Mouse (Mus musculus): ENCODE measurements around the gene Cacna2d4.
"Not testable (repeated sequence)": the region's sequence is repeated elsewhere in the genome, so short reads cannot be mapped to it uniquely, and the experiment has no call there.

Gene Cacna2d4

DNA sequence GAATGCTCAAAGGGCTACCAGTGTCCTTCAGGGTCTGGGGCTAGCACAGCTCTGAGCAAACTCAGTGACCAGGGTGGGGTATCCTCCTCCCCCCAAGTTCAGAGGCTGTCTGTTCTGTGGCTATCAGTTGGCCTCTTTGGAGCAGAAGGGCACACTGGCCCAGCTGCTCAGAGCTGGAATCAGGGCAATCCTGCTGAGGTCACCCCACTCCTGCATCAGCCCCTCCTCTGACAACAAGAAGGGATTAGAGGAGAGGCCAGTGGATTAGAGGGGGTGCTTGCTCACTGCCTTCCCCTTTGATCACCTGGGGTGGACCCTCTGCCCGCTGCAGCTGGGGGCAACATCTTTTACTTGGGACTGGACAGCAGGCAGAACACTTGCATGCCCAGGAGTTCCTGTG, at the start of gene Cacna2d4:
Gene Cacna2d4, plus strand, starts transcription at position 286 of the 400 bp plus-strand sequence.
- DNase-seq (ENCODE audit: low spot score): no peak

DNA sequence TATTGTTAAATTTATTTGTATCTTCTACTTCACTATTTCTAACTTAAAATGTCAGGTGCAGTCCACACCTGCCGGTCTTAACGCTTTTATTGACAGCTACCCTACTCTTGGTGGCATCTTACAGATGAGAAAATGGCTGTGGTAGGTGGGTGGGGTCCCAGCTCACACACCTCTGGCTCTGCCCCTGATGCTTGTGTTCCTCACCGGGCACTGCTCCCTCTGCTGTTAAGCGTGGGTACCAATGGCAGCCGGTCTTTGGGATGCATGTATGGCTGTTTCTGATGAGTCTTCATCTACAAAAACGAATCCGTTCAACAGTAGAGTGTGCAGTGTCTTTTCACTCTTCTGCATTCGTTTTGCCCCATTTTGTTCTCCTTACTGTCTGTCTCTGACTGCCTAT, 49.7 kb upstream of the Cacna2d4 start:
- no peak for DNase-seq (ENCODE audit: low spot score)

DNA sequence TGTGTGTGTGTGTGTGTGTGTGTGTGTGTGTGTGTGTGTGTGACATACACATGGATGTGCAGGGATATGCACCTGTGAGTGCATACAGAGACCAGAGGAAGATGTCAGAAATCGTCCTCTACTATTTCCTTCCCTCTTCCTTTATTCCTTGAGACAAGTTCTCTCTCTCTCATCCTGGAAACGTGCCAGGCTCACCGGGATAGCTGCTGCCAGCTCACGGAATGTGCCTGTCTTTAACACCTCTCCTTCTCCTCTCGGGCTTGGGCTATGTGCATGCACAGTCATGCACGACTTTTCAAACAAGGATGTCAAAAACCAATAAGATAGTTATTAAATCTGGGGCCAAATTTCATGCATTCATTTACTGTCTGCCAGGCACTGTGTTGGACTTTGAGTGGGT, 48.7 kb upstream of the Cacna2d4 start:
- DNase-seq (ENCODE audit: low spot score): no peak

DNA sequence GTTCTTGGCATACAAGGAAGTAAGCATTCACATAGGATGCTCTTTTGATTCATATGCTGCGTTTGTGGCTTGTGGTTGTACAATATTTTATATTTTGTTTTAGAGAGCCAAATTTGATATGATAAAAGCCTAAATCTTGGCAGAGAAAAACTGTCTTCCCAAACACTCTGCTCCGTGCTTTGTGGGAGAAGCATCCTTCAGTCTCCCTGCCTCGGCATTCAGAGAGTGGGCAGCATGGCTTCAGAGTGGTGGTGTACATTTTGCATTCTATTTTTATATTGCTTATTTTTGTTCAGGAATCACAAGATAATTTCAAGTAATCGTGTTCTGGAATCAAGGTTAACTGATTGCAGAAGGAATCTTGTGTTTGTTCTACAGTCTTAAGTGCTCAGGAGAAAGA, 44.8 kb upstream of the Cacna2d4 start:
- no peak for DNase-seq (ENCODE audit: low spot score)

DNA sequence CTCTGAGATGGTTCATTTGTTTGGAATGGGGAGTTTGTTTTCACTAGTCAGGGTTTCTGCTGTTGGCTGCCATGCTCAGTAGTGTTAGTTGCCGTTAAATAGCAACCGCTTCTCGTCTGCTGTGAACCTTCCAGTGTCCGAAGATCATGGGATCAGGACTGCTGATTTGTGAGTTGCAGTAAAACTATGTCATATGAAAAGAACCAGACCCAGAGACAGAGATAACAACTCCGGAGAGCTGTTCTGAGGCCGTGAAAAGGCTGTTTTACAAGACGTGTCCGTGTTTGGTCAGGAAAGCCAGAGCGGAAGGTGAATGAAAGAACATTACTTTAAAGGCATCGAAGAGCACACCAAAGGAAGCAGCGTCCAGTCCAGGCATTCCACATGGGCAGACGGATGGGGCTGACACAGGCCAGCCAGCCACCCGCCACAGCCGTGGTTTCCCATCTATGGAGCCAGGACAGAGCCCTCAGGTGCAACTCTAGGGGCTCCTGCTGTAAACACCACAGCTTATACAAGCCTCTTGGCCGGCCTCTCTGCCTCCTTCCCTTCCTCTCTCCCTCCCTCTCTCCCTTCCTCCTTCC, 42.7 kb upstream of the Cacna2d4 start:
- DNase-seq (ENCODE audit: low spot score): no peak

DNA sequence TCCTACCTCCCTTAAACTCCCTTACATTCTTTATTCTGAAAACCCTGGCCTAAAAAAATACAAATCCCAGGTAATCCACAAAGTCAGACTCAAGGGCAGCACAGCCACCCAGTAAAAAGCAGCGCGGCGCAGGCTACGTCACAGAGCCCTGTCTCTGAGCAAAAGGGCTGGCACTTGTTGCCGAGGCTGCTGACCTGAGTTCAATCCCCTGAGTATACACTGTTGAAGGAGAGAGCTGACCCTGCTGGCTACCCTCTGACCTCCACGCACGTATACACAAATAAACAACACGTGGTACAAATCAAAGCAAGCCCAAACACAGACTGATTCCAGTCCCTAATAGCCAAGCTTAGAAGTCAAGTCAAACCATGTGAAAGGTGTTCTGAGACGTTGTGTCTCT, 42.2 kb upstream of the Cacna2d4 start:
- DNase-seq (ENCODE audit: low spot score): no peak

DNA sequence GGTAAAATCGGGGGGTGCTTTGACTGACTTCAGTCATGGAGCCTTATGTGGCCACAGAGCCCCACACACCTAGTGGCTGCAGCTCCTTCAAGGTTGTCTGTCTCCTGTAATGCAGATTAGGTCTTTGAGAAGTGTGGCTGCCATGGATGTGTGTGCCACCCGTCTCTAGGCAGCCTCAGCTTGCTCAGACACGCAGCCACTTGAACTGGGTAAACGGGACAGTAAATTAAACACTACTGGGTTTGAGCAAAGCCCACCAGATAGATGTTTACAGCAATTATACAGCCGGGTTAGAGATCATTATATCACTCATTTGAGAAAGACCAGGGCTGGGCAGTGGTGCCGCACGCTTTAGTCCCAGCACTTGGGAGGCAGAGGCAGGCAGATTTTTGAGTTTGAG, 41.7 kb upstream of the Cacna2d4 start:
- DNase-seq (ENCODE audit: low spot score): no peak

DNA sequence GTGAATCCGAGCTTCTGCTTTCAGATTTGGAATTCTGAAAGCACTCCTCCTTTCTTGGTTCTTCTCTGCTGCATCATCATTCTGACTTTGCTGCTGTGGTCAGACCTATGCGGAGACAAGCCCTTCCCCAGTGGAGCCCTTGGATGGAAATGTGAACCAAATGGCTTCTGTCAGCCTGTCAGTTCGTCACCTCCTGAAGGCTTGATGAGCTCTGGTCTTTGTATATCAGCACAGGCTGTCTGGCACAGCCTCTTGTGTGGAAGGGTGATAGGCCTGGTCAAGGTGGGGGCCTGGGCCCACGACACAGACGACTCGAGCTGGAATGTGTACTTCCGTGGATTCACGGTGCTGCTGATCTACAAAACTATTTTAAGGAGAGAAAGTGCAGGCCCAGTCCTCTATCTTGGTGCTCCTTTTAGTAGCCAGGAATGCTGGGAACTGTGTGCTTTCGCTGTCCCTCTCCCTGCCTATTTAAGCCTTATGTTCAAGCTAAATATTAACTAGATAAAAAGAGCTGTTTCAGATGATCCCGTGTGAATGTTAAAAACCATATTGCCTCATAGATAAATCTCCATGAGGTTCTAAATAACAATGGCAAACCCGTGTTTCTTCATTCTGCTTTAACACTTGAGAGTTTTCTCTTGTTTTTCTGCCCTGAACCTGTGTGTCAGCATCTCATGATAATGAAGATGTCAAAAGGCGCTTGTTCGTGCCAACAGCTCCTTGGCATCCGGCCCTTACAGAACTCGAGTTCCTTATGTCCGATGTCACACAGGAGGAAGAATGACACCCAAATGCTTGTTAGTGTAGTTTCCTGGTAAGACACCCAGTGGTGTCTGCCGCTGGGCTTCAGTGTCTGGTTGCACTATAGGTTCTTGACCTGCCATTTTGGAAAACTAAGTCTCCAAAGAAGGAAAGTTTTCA, 39.7 kb upstream of the Cacna2d4 start, which contains the start of gene Cacna1c:
Gene Cacna1c, minus strand, starts transcription at position 37 of the 924 bp plus-strand sequence.
- DNase-seq (ENCODE audit: low spot score): no peak

DNA sequence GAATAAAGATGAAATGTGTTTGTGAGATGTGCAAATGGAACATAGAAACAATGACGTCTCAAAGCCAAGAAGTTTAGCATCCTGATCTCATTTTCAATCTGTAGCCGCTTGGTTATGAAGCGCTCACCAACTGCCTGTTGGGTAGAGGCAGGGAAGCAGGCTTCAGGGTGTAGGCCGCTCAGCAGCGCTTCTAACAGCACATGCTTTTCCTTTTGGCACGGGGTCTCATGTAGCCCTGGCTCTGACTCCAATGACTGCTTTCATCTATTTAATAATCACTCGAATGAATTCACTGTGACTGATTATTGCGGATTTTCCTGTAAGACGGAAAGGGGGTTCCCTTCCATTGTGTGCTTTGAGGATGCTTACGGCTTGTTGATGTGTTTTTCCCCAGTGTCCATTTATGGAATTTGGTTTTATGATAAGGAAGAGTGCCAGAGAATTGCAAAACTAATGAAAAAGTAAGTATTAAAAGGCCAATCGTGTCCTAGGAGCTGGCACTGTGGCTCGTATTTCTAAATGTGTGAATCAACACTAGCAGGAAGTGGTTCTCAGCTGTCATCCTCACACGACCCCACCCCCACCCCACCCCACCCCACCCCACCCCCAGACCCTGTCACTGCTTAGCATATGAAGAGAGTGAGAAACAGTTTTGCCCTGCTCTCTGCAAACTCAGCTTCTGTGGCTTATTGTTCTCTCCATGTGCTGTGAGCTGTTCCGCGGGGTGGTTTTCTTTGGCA, 37.6 kb upstream of the Cacna2d4 start:
- DNase-seq (ENCODE audit: low spot score): no peak

DNA sequence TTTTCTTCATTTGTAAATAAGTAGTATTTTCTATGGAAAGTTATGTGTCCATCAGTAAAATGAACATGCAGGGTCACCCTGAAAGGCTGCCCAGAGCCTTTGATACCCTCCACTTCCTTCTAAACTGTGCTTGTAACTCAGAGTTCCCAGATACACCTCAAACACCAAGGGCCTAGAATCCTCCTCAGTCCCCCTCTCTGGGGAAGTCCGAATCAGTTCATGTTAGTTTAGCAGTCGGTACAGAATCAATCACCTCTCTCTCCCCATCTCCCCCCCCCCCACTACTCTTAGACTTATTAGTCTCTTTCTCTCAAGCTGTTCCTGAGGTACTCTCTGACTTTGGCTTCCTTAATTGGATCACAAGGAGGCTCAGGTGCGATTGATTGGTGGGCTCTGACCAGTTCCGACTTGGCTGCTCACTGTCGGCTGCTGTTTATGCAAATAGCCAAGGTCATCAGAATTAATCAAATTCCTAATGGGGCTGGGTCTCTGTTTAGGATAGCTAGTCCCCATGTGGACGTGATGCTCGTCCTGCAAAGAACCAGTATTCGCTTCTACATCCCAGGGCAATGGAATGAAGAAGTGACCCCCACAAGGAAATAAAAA, 36.9 kb upstream of the Cacna2d4 start:
- DNase-seq (ENCODE audit: low spot score): no peak

DNA sequence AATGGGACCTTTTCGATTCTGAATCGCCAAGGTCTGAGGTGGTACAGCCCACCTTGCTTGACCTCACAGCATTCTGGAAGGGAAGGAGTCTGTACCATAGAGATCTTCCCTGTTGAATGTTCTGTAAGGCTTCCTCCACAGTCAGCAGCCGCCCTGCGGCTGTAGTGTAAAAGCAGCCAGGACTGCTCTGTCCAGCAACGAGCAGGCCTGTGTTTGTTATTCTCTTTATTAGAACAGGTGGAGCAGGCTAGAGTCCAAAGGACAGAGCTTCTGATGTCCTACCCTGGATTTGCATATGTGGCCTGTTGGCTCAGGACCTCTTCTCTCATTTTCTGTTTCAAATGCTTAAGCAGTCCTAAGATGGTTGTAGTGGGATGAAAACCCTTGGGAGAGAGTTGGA, 36.0 kb upstream of the Cacna2d4 start:
- DNase-seq (ENCODE audit: low spot score): no peak

DNA sequence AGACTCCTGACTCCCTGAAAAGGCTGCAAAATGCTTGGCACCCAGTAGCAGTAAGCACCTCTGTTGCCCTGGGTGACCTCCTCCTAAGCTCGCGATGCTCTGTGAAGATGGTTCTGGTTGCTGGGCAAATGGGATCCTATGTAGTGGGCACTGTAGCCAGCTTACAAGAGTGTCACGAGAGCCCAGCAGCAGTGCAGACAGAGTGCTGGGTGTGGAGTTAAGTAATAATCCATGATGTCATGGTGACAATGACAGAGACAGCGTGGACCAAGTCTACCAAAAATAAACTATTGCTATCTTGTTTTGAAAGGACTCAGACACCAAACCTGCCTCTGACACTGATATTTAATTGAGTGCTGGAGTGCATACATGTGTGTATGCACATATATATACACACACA, 34.8 kb upstream of the Cacna2d4 start:
- DNase-seq (ENCODE audit: low spot score): no peak

DNA sequence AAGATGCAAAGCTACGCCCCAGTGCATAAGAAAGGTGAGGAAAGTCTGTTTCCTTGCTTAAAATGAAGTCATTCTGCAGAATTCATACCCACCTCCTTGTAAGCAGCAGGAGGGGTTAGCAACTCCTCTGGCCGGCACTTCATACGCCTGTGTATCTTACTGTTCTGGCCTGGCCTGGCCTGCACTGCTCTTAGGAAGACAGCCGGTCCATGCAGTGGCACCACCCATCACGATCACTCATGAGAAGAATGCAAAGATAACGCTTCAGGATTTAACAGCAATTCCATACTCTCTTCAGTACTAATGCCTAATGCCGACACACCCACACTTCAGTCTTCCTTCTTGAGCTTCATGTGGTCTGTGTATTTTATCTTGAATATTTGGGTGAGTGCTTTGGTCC, 32.0 kb upstream of the Cacna2d4 start:
- DNase-seq (ENCODE audit: low spot score): no peak

DNA sequence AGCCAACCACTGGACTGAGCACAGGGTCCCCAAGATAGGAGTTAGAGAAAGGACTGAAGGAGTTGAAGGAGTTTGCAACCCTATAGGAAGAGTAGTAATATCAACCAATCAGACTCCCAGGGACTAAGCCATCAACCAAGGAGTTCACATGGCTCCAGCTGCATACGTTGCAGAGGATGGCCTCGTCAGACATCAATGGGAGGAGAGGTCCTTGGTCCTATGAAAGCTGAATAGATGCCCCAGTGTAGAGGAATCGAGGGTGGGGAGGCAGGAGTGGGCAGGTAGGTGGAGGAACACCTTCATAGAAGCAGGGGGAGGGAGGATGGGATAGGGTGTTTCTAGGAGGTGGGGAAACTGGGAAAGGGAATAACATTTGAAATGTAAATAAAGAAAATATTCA, 31.4 kb upstream of the Cacna2d4 start:
- DNase-seq (ENCODE audit: low spot score): no peak

DNA sequence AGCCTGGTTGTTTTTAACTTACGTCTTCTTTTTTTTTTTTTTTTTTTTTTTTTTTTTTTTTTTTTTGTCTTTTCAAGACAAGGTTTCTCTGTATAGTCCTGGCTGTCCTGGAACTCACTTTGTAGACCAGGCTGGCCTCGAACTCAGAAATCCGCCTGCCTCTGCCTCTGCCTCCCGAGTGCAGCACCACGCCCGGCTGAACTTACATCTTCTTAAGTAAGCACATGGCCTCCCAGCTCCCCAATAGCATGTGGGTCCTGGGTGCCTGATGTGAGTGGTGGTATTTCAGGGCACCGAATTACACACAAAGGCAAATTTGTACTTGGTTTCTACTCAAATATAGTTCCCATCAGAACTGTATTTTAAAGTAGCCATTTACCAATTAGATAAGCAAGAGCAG, 30.3 kb upstream of the Cacna2d4 start:
- DNase-seq (ENCODE audit: low spot score): not testable (repeated sequence)

DNA sequence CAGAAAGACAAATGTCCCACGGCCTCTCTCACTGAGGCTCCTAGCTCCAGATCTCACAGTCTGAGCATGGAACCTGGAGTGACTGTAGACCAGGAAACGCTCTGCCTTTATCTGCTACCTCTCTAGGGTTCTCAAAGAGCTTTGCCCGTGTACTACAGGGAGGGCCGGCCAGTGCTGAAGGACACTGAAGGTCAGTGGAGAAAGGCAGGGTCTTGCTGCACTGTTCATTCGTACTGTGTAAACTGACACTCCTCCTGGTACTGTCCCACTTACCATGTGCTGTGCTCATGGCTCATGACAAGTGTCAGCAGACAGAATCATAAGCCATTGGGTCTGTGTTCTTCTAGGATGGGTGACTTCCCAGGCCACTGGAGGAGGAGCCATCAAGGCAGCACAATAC, 23.0 kb upstream of the Cacna2d4 start:
- no peak for DNase-seq (ENCODE audit: low spot score)

DNA sequence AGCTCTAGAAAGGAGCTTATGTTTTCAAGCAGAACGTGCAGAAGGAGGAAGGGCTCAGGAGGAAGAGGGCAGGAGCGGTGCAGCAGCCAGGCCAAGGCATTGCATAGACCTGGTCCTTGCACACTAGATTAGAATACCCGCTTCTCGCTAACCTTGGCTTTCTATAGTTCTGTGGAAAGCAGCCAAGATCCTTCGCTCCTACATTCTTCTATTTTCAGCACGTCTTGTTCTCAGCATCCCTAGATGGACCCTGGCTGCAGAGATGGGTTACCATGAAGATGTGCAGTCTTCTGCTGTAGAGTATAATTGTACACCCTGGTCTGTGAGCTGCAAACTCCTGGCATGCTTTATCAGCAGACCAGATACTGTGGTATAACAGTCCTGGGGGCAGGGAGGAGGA, 22.1 kb upstream of the Cacna2d4 start:
- no peak for DNase-seq (ENCODE audit: low spot score)

DNA sequence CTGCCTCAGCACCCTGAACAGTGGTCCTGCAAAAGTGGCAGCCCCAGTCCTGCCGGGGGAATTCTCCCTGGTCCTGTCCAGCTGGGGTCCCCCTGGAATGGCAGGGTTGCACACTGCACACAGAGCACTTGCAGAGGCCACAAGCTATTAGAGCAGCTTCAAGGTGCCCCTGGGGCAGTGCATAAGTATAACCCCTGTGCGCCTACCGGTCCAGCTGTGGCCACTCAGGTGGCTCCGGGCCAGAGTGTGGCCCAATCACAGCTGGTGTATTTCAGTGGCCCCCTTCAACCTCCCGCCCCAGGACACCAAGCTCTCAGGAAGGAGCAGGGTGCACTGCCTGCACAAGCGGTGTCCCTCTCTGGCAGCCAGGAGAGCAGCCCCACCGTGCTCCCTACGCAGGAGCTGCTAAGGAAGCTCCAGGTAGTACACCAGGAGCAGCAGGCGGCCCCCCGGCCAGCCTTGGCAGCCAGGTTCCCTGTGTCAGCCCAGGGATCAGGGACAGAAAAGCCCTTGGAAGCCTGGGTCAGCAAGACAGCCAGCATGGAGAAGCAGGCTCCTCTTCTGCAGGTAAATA, 21.2 kb upstream of the Cacna2d4 start:
- no peak for DNase-seq (ENCODE audit: low spot score)

DNA sequence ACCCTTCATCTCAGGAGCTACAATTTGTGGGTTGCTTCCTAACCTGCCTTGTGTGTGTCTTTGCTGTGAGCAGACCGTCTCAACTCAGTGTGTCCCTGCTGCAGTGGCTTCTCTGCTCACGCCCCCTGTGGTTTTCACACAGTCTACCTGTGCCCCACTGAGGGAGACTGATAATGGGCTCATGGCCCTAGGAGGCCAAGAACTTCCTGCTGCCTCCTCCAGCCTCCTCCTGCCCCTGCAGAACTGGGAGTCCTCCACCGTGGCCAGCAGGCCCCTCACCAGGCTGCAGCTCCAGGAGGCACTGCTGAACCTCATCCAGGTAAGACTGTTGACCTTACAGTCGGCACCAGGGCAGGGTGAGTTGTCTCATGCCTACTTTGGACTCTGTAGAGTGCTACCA, 18.7 kb upstream of the Cacna2d4 start:
- DNase-seq (ENCODE audit: low spot score): no peak

DNA sequence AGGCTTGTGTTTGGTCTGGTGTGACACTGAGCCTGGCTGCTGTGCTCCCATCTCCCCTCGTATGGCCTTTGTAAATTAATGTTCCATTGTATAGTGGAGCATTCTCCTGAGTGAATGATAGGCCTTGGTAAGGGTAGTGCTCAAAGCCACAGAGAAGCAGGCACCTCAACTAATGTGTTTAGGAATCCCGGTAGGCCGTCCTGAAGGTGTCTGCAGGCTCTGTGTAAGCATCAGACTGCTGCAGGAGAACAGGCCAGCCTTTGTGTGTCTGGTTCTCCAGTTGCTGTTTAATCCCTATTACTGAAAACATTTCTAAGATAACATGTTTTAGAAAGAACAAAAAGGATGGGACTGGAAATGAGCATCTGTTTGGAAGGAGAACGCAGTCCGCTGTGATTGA, 17.7 kb upstream of the Cacna2d4 start:
- no peak for DNase-seq (ENCODE audit: low spot score)

DNA sequence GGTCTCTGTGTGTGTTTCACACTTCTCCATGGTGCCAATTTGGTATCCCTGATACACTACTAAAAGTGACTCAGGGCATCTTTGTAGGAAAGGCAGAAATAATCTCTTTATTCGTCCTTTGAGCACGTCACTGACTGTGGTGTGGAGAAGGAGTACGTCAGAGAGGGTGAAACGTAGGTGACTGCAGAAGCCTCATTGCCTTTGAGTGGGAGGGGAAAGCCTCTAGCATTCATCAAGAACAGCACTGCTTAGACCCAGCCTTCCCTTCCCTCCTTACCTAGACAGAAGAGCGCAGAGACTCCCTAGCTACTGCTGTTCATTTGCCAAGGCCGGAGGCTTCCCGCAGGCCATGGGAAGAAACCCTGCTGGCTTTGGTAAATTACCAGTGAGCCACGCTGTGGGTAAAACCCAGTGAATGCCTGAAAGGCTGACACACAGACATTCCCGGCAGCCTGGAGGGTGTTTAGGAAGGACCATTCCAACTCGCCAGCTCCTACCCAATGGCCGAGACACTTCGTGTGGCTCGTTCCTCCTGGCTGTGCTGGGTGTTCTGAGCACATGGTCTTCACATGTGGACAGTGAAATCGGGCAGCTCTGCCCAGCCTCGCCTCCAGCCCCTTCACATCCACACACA, 17.0 kb upstream of the Cacna2d4 start:
- no peak for DNase-seq (ENCODE audit: low spot score)

DNA sequence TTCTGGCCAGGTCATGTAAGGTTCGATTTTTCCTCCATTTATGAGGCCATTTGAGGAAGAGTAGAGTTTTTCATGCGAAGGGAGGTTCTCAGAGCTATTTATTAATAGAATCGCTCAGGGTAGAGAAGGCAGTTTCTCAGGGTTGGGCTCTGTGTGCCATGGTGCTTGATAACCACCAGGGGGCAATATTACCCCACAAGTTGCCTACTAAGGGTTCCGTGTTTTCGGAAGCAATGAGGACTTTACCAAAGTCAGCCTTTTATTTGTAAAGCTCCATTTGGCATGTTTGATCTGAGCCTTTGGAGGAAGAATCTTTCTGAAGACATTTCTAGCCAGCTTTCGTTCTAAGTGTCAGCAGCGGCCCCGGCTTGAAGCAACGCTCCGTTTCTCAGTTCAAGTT, 16.0 kb upstream of the Cacna2d4 start:
- no peak for DNase-seq (ENCODE audit: low spot score)
